23 mouse cellular contexts compared by ENCODE assay signal in genomic region chr4:128028294-128028693, GRCm38 (mm10). TPM values are rescaled to one million over a fixed set of nuclear protein-coding genes. Genes with fewer than 3 reads are reported as not detected.
"Had no signal": no experiment of that assay in that cellular context is flagged by ENCODE, and none has a peak within 500 bp of the region (broad histone marks: within the 10 kb centered on the region; RNA-seq: fewer than 3 reads in every experiment).

No protein-coding gene starts in this region.

- H3K27ac ChIP-seq: neural tube, embryonic 12.5 days; neural tube, embryonic 13.5 days; neural tube, embryonic 15.5 days; stomach, embryonic 15.5 days; stomach, postnatal 0 days had no signal

- H3K4me3 ChIP-seq: neural tube, embryonic 12.5 days; neural tube, embryonic 13.5 days; neural tube, embryonic 15.5 days; stomach, embryonic 15.5 days had no signal

- H3K4me1 ChIP-seq: neural tube, embryonic 12.5 days; neural tube, embryonic 13.5 days; neural tube, embryonic 15.5 days; stomach, embryonic 15.5 days had no signal

- DNase-seq: retina, postnatal 1 day; right cerebral cortex, adult 18-20 months; right cerebral cortex, postnatal 14 days; right cerebral cortex, postnatal 25 days; right cerebral cortex, postnatal 4 days; spleen, adult 18-20 months; thymus, adult 18-20 months; thymus, adult 2 months; thymus, postnatal 14 days; thymus, postnatal 25 days; thymus, postnatal 36 days; thymus, postnatal 4 days had no signal

RNA-seq across cellular contexts. Expression of gene Csmd2, which starts 40.6 kb away (rescaled TPM):
- polyA plus RNA-seq: urinary bladder, adult 2 months had no signal

RNA-seq across cellular contexts. Expression of gene CK137956, which starts 57.5 kb away (rescaled TPM):
- polyA plus RNA-seq: small intestine, adult 2 months; spleen, adult 2 months; stomach, embryonic 14.5 days; stomach, embryonic 15.5 days; stomach, embryonic 16.5 days; stomach, postnatal 0 days; thymus, adult 2 months; thymus, postnatal 0 days; urinary bladder, adult 2 months had no signal
